Mouse (Mus musculus): ENCODE measurements around the gene Scel. TPM values are rescaled to one million over a fixed set of nuclear protein-coding genes. Genes with fewer than 3 reads are reported as not detected.

Scel gene
- polyA plus RNA-seq, 1 experiment from 2014 or later: 1.3 TPM

DNA sequence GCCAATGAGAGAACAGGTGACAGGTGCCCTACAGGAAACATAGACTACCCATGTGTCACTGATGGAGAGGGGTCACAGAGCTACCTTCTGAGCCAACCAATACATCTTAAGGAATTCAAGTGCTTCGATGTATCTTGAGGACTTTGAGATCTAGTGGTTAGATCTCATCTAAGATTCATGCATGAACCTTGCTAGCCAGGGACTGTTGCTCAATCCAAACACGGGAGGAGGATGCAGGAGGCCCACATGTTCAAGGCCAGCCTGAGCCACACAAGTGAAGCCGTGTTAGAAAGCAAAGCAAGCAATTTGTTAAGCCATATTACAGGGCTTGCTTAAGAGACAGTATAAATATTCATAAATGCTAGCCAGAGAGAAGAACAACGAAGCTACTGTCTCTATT is 38.8 kb downstream of the Scel start:
- Histone ChIP-seq H3K27ac (ENCODE audit: low read length) (no peak overlapping the region), H3K27me3 (replicated peaks; ENCODE audit: control insufficient read depth, insufficient read depth, low read length) (no peaks in the 10 kb centered on the region), H3K36me3 (ENCODE audit: control insufficient read depth, insufficient read depth, low read length) (no peaks in the 10 kb centered on the region), H3K4me2 (ENCODE audit: low read depth, low read length) (no peak overlapping the region), H3K4me1 (ENCODE audit: control insufficient read depth, insufficient read depth, low read length) (no peaks in the 10 kb centered on the region), H3K4me3 (ENCODE audit: low read length) (no peak overlapping the region), H3K9me3 (ENCODE audit: control insufficient read depth, low read length) (no peaks in the 10 kb centered on the region), H3K9ac (ENCODE audit: low read depth, low read length) (no peak overlapping the region)
- no peak for ATAC-seq
- 72% methylated on average over 4 of the region's 4 CpGs for WGBS

GRCm38 (mm10) chr14:103552379-103552778 is 39.2 kb downstream of the Scel start:
- H3K36me3 ChIP-seq (ENCODE audit: control insufficient read depth, insufficient read depth, low read length): no peaks in the 10 kb centered on the region
- no peak for ATAC-seq
- WGBS: 71% methylated on average over 4 of the region's 4 CpGs
- H3K4me1 ChIP-seq (ENCODE audit: control insufficient read depth, insufficient read depth, low read length): no peaks in the 10 kb centered on the region
- H3K4me3 ChIP-seq (ENCODE audit: low read length): no peak overlapping the region
- H3K4me2 ChIP-seq (ENCODE audit: low read depth, low read length): no peak overlapping the region
- no peak overlapping the region for H3K27ac ChIP-seq (ENCODE audit: low read length)
- no peak overlapping the region for H3K9ac ChIP-seq (ENCODE audit: low read depth, low read length)
- H3K27me3 ChIP-seq (replicated peaks; ENCODE audit: control insufficient read depth, insufficient read depth, low read length): no peaks in the 10 kb centered on the region
- no peaks in the 10 kb centered on the region for H3K9me3 ChIP-seq (ENCODE audit: control insufficient read depth, low read length)

DNA sequence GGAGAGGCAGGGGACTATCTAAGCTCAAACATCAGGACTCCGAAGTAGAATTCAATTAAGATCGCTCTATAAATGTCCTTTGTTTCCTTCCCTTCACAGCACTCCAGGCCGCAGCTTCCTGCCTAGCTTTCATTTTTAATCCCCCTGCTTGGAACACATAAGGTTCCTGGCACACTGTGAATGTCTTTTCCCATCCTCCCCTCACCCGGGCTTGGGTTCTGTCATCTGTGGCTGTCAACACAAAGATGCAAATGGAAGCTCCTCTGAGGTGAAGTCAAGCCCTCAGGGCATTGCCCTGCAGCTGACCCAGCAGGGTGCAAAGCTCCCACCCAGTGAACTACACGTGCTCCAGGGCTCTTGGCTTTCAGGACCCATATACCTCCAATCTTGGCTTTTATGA is 43.5 kb downstream of the Scel start:
- H3K9ac ChIP-seq (ENCODE audit: low read depth, low read length): no peak overlapping the region
- H3K27me3 ChIP-seq (replicated peaks; ENCODE audit: control insufficient read depth, insufficient read depth, low read length): no peaks in the 10 kb centered on the region
- H3K27ac ChIP-seq (ENCODE audit: low read length): no peak overlapping the region
- H3K4me2 ChIP-seq (ENCODE audit: low read depth, low read length): no peak overlapping the region
- no peaks in the 10 kb centered on the region for H3K36me3 ChIP-seq (ENCODE audit: control insufficient read depth, insufficient read depth, low read length)
- ATAC-seq: no peak
- WGBS: 54% methylated on average over 5 of the region's 5 CpGs
- no peak overlapping the region for H3K4me3 ChIP-seq (ENCODE audit: low read length)
- H3K9me3 ChIP-seq (ENCODE audit: control insufficient read depth, low read length): no peaks in the 10 kb centered on the region
- H3K4me1 ChIP-seq (ENCODE audit: control insufficient read depth, insufficient read depth, low read length): no peaks in the 10 kb centered on the region

DNA sequence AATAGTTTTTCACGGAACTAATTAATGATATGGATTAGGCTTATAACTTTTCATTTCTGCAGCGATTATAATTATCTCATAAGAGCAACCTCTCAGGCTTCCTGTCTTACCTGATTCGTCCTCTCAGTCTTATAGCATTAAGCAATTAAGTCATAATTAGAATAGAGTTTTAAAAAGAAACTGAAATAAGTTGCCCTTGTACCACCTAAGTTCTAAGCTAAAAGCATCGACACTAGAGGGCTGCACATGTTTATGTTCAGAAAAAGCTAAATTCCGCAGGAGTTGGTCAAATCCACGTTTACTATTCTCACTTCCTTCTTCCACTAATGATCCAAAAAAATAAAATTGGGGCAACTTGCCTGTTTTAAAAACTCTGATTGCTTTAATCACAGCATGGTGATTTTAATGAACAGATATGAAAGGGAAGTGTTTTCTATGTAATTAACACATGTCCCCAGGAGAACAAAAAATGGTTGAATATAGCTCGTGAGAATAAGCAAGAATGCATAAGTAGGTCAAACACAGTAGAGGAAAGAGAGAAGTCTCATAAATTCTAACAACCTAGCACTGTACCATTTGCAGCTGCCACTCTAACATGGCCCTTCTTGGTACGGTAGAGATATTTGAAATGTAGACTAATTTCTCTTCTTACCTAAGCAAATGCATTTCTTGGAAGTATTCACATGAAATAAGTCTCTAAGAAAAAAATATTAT is 48.4 kb downstream of the Scel start:
- Histone ChIP-seq H3K4me1 (ENCODE audit: control insufficient read depth, insufficient read depth, low read length) (no peaks in the 10 kb centered on the region), H3K27me3 (replicated peaks; ENCODE audit: control insufficient read depth, insufficient read depth, low read length) (no peaks in the 10 kb centered on the region), H3K9me3 (ENCODE audit: control insufficient read depth, low read length) (no peaks in the 10 kb centered on the region), H3K4me3 (ENCODE audit: low read length) (no peak overlapping the region), H3K27ac (ENCODE audit: low read length) (no peak overlapping the region), H3K4me2 (ENCODE audit: low read depth, low read length) (no peak overlapping the region), H3K36me3 (ENCODE audit: control insufficient read depth, insufficient read depth, low read length) (no peaks in the 10 kb centered on the region), H3K9ac (ENCODE audit: low read depth, low read length) (no peak overlapping the region)
- 75% methylated on average over 8 of the region's 8 CpGs for WGBS
- ATAC-seq: no peak

DNA sequence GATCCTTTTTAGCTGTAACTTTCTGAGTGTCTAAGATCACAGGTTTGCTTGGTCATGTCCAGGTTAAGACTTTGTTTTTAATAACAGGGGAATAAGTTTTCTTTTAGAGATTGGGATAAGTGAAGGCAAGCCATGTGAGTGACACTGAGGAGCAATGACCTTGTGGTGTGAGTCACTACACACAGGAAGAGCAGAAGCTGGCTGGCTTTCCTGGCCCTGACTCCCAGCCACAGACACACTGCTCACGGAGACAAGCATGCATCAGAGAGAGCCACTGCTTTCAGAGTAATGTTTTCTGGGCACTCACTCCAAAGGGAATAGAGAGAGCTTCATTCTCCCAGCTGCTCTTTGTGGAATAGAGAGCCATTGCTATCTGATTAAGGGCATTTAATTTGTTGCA is 54.8 kb downstream of the Scel start:
- WGBS: 37% methylated on average over 1 of the region's 1 CpGs
- no peak overlapping the region for H3K9ac ChIP-seq (ENCODE audit: low read depth, low read length)
- no peaks in the 10 kb centered on the region for H3K9me3 ChIP-seq (ENCODE audit: control insufficient read depth, low read length)
- no peak overlapping the region for H3K27ac ChIP-seq (ENCODE audit: low read length)
- H3K36me3 ChIP-seq (ENCODE audit: control insufficient read depth, insufficient read depth, low read length): no peaks in the 10 kb centered on the region
- no peak overlapping the region for H3K4me2 ChIP-seq (ENCODE audit: low read depth, low read length)
- H3K4me1 ChIP-seq (ENCODE audit: control insufficient read depth, insufficient read depth, low read length): no peaks in the 10 kb centered on the region
- H3K4me3 ChIP-seq (ENCODE audit: low read length): no peak overlapping the region
- ATAC-seq: no peak
- H3K27me3 ChIP-seq (replicated peaks; ENCODE audit: control insufficient read depth, insufficient read depth, low read length): no peaks in the 10 kb centered on the region

DNA sequence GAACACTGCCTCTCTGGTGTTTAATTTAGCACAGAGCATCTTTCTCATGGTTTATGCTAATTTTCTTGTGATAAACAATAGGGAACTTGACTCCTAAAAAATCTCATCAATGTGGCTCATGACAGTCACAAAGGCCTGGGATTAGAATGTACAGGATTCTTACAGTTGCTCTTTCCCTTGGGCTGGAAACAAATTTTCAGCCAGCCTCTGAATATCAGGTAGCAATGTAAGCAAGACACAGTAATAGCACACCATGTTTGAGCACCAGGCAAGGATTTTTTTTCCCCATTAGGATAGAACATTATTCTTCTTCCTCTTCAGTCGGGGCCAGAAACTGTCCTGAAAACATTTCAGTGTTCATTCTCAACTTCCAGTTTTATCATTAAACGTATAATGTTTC is 55.3 kb downstream of the Scel start:
- no peak for ATAC-seq
- WGBS: 65% methylated on average over 2 of the region's 2 CpGs

GRCm38 (mm10) chr14:103571598-103572320 is 58.6 kb downstream of the Scel start:
- Histone ChIP-seq H3K4me2 (ENCODE audit: low read depth, low read length) (no peak overlapping the region), H3K4me1 (ENCODE audit: control insufficient read depth, insufficient read depth, low read length) (no peaks in the 10 kb centered on the region), H3K4me3 (ENCODE audit: low read length) (no peak overlapping the region), H3K36me3 (ENCODE audit: control insufficient read depth, insufficient read depth, low read length) (no peaks in the 10 kb centered on the region), H3K9ac (ENCODE audit: low read depth, low read length) (no peak overlapping the region), H3K27ac (ENCODE audit: low read length) (no peak overlapping the region), H3K27me3 (replicated peaks; ENCODE audit: control insufficient read depth, insufficient read depth, low read length) (no peaks in the 10 kb centered on the region), H3K9me3 (ENCODE audit: control insufficient read depth, low read length) (no peaks in the 10 kb centered on the region)
- ATAC-seq: no peak
- WGBS: 76% methylated on average over 13 of the region's 13 CpGs

More for the DNA sequence above, 55.3 kb downstream of the Scel start:
- Histone ChIP-seq H3K27ac (ENCODE audit: low read length) (no peak overlapping the region), H3K27me3 (replicated peaks; ENCODE audit: control insufficient read depth, insufficient read depth, low read length) (no peaks in the 10 kb centered on the region), H3K36me3 (ENCODE audit: control insufficient read depth, insufficient read depth, low read length) (no peaks in the 10 kb centered on the region), H3K4me3 (ENCODE audit: low read length) (no peak overlapping the region), H3K4me1 (ENCODE audit: control insufficient read depth, insufficient read depth, low read length) (no peaks in the 10 kb centered on the region), H3K9me3 (ENCODE audit: control insufficient read depth, low read length) (no peaks in the 10 kb centered on the region), H3K9ac (ENCODE audit: low read depth, low read length) (no peak overlapping the region), H3K4me2 (ENCODE audit: low read depth, low read length) (no peak overlapping the region)

DNA sequence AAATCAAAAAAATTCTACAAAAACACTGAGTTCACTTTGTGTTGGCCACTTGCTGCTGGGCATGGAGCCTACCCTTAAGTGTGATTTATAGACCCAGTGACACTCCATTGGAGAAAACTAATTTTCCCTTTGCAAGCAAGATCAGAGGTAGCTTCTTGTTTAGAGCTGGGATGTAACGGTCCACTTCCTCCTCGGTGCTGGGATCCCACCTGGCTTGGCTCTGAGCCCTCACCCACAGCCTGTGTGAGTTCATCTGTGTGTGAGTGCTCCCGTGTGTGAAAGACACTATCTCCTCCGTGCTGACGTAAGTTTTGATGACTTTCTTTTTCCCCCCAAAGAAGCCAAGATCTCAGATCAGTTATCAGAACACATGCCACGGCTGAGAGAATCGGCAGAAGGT is 62.7 kb downstream of the Scel start:
- H3K9me3 ChIP-seq (ENCODE audit: control insufficient read depth, low read length): no peaks in the 10 kb centered on the region
- no peaks in the 10 kb centered on the region for H3K36me3 ChIP-seq (ENCODE audit: control insufficient read depth, insufficient read depth, low read length)
- no peak overlapping the region for H3K4me2 ChIP-seq (ENCODE audit: low read depth, low read length)
- no peak overlapping the region for H3K27ac ChIP-seq (ENCODE audit: low read length)
- H3K9ac ChIP-seq (ENCODE audit: low read depth, low read length): no peak overlapping the region
- H3K27me3 ChIP-seq (replicated peaks; ENCODE audit: control insufficient read depth, insufficient read depth, low read length): no peaks in the 10 kb centered on the region
- no peak for ATAC-seq
- WGBS: 70% methylated on average over 7 of the region's 7 CpGs
- no peaks in the 10 kb centered on the region for H3K4me1 ChIP-seq (ENCODE audit: control insufficient read depth, insufficient read depth, low read length)
- H3K4me3 ChIP-seq (ENCODE audit: low read length): no peak overlapping the region

DNA sequence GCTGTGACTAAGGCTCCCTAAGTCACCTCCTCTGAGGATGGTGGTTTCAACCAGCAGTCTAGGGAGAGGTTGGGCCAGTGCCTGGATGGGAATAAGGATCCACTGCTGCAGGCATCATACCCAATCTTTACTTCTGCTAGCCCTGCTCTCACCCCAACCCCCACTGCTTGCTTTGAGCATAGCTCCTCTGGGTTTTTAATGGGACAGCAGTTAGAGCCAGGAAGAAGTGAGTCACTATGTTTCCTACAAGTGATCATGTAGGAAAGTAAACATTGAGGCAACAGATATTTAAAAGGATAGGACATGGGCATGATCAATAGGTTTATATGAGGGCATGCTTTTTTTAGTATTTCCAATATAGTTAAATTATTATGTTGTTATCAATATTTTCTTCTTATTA is 63.9 kb downstream of the Scel start:
- Histone ChIP-seq H3K4me2 (ENCODE audit: low read depth, low read length) (no peak overlapping the region), H3K9me3 (ENCODE audit: control insufficient read depth, low read length) (no peaks in the 10 kb centered on the region), H3K27me3 (replicated peaks; ENCODE audit: control insufficient read depth, insufficient read depth, low read length) (no peaks in the 10 kb centered on the region), H3K36me3 (ENCODE audit: control insufficient read depth, insufficient read depth, low read length) (no peaks in the 10 kb centered on the region), H3K4me3 (ENCODE audit: low read length) (no peak overlapping the region), H3K9ac (ENCODE audit: low read depth, low read length) (no peak overlapping the region), H3K27ac (ENCODE audit: low read length) (no peak overlapping the region), H3K4me1 (ENCODE audit: control insufficient read depth, insufficient read depth, low read length) (no peaks in the 10 kb centered on the region)
- no peak for ATAC-seq

Data from intestine, embryonic 16.5 days (tissue).